Mouse (Mus musculus): Measurements from ENCODE around the gene Sh3gl3.

Gene Sh3gl3

GRCm38 (mm10) chr7:82294611-82295010 is 121.0 kb downstream of the Sh3gl3 start:
- DNase-seq: no peak

GRCm38 (mm10) chr7:82308398-82308797 is 134.8 kb downstream of the Sh3gl3 start:
- DNase-seq: no peak

GRCm38 (mm10) chr7:82318515-82318914 is 144.9 kb downstream of the Sh3gl3 start:
- no peak for DNase-seq

GRCm38 (mm10) chr7:82326616-82327015 is 153.0 kb downstream of the Sh3gl3 start:
- no peak for DNase-seq

- DNase-seq: no peak
Measured at GRCm38 (mm10) chr7:82327201-82327600, 153.6 kb downstream of the Sh3gl3 start.

- no peak for DNase-seq
Measured at GRCm38 (mm10) chr7:82327881-82328280, 154.2 kb downstream of the Sh3gl3 start.

- no peak for DNase-seq
Measured at GRCm38 (mm10) chr7:82329831-82330230, 156.2 kb downstream of the Sh3gl3 start.

- no peak for DNase-seq
Measured at GRCm38 (mm10) chr7:82330860-82331259, 157.2 kb downstream of the Sh3gl3 start.

GRCm38 (mm10) chr7:82334000-82334399 is 160.4 kb downstream of the Sh3gl3 start:
- no peak for DNase-seq

- no peak for DNase-seq
Measured at GRCm38 (mm10) chr7:82335211-82336121, 161.8 kb downstream of the Sh3gl3 start, which contains the start of gene Adamtsl3. Gene Adamtsl3 (plus strand): TSS chr7:82335694.

GRCm38 (mm10) chr7:82336132-82336531 is 162.5 kb downstream of the Sh3gl3 start:
- no peak for DNase-seq

- DNase-seq: no peak
Measured at GRCm38 (mm10) chr7:82338121-82338520, 164.5 kb downstream of the Sh3gl3 start.

- DNase-seq: no peak
Measured at GRCm38 (mm10) chr7:82338532-82338931, 164.9 kb downstream of the Sh3gl3 start.

- no peak for DNase-seq
Measured at GRCm38 (mm10) chr7:82339214-82339613, 165.6 kb downstream of the Sh3gl3 start.

GRCm38 (mm10) chr7:82341476-82341875 is 167.8 kb downstream of the Sh3gl3 start:
- no peak for DNase-seq

GRCm38 (mm10) chr7:82346706-82347105 is 173.1 kb downstream of the Sh3gl3 start:
- DNase-seq: no peak

GRCm38 (mm10) chr7:82349796-82350195 is 176.2 kb downstream of the Sh3gl3 start:
- no peak for DNase-seq

GRCm38 (mm10) chr7:82350421-82350820 is 176.8 kb downstream of the Sh3gl3 start:
- DNase-seq: no peak

All from cerebellum, adult 8-10 months (tissue).